Mouse (Mus musculus) E14TG2a.4 (cell line): ENCODE measurements around the gene Ropn1.
A peak's percentile ranks its signal among the peaks of the same experiment; 100 is the strongest.
"Not testable (repeated sequence)": the region's sequence is repeated elsewhere in the genome, so short reads cannot be mapped to it uniquely, and the experiment has no call there.

Source experiments
- H3K27me3 ChIP-seq: 2 replicates; pipeline ENCODE4 v1.6.1; 2014; ENCODE audit warnings: low read length, control low read depth; ENCODE audit not compliant: insufficient read depth
- H3K36me3 ChIP-seq: 2 replicates; pipeline ENCODE4 v1.6.1; 2014; ENCODE audit warnings: low read length, control low read depth; ENCODE audit not compliant: insufficient read depth
- H3K4me1 ChIP-seq: replicated peaks from 2 replicates; pipeline ENCODE4 v1.6.1; 2014; ENCODE audit warnings: low read depth, low read length, control low read depth
- H3K4me3 ChIP-seq: replicated peaks from 2 replicates; pipeline ENCODE4 v1.5.1; 2014; ENCODE audit warnings: mild to moderate bottlenecking, low read length
- H3K9me3 ChIP-seq: 2 replicates; pipeline ENCODE4 v1.6.1; 2014; ENCODE audit warnings: low read length, control low read depth
- CTCF ChIP-seq: conservative IDR thresholded peaks from 2 replicates; pipeline ENCODE4 v1.5.1; 2014; ENCODE audit warnings: low read length
- NANOG ChIP-seq: IDR thresholded peaks from 2 replicates; pipeline ENCODE4 v1.6.1; 2014; ENCODE audit warnings: borderline replicate concordance, low read length, mixed read lengths
- POU5F1 ChIP-seq: IDR thresholded peaks from 2 replicates; pipeline ENCODE4 v1.6.1; 2014; ENCODE audit warnings: low read length, borderline replicate concordance

Ropn1 gene

DNA sequence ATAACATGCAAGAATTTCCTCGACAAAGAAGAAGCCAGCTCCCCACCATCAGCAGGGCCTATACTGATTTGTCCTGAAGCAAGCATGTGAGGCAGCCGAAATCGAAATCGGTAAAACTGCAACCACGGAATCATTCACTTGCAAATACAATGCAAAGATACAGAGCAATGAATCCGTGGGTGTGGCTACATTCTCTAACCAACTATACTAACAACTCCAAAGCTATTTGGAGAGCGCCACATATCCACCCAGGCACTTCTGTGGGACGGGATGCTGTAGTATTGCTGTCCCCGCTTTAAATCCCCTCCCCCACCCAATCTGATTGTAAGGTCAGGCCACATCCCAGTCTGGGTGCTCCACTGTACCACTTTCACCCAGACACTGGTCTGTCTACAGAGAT is 18.6 kb downstream of the Ropn1 start:
- 0 out of 2 replicates have a peak overlapping the region, but pooled peaks have one; percentile 8 for H3K4me3 ChIP-seq
- H3K9me3 ChIP-seq: no peaks in the 10 kb centered on the region
- H3K36me3 ChIP-seq: no peaks in the 10 kb centered on the region
- TF ChIP-seq POU5F1 (no peak), CTCF (no peak), NANOG (peak; percentile 25; the same call in 1 of the 2 replicates)
- H3K4me1 ChIP-seq: peaks cover 39% of the 10 kb centered on the region
- H3K27me3 ChIP-seq: peaks cover 56% of the 10 kb centered on the region

DNA sequence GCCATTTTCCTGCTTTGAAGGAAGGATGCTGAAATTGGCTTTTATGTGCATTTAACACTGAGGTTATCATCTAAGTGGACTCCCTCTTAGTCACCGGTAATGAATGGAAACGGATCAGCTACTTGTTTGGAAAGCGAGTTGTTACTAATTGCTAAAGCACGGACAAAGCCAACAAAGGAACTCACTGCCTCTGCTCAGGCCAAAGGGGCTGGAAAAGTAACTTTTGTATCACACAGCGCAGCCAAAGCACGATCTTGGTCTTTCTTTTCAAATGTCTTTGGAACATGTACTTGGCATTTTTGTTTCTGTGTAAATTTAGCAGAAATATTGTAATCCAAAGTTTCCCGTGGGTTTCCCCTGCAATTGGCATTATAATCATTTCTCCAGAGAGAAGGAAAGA is 22.2 kb downstream of the Ropn1 start:
- TF ChIP-seq CTCF (no peak), NANOG (no peak), POU5F1 (no peak)
- Histone ChIP-seq H3K27me3 (peaks cover 41% of the 10 kb centered on the region), H3K9me3 (no peaks in the 10 kb centered on the region), H3K36me3 (no peaks in the 10 kb centered on the region), H3K4me3 (no peak overlapping the region), H3K4me1 (peaks cover 30% of the 10 kb centered on the region)

DNA sequence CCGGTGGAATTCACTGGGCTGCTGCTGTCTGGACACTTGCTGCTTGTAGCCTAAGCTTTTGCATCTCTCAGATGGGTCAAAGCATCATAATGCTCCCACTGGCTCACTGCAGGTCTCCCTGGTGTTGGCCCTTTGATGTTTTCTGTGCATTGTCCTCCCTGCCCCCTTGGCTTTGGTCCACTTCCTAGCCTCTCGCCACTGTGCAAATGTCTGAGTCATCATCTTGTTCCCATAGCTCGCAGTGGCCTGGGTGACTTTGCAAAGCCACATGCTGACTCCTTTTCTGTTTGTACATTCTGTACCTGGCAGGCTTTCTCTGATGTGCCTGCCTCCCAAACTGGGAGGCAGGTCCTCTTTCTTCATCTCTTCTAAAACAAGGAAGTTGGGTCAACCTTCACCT is 23.1 kb downstream of the Ropn1 start:
- Histone ChIP-seq H3K36me3 (no peaks in the 10 kb centered on the region), H3K4me1 (peaks cover 23% of the 10 kb centered on the region), H3K4me3 (no peak overlapping the region), H3K9me3 (no peaks in the 10 kb centered on the region), H3K27me3 (peaks cover 36% of the 10 kb centered on the region)
- TF ChIP-seq NANOG (no peak), POU5F1 (no peak), CTCF (no peak)

DNA sequence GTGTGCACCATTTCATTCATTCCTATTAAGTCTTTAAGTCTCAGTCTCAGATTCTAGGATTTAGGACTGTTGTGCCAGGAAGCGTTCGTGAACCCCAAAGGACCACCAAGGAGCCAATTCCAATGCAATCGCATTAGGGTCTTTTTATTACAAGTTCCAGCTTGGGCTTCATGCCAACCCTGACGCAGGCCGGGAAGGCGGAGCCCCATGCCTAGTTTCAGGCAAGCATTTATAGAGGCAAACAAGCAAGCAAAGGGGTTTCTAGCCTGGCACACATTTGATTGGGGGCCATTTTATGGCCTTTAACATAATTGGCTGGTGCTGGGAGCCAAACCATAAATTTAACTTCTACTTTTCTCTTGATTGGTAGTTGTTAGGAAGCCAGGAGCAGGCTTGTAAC is 24.6 kb downstream of the Ropn1 start:
- Histone ChIP-seq H3K36me3 (no peaks in the 10 kb centered on the region), H3K27me3 (peaks cover 21% of the 10 kb centered on the region), H3K9me3 (no peaks in the 10 kb centered on the region), H3K4me3 (no peak overlapping the region), H3K4me1 (peaks cover 7% of the 10 kb centered on the region)
- no peak for TF ChIP-seq POU5F1
- TF ChIP-seq NANOG: no peak
- no peak for TF ChIP-seq CTCF

DNA sequence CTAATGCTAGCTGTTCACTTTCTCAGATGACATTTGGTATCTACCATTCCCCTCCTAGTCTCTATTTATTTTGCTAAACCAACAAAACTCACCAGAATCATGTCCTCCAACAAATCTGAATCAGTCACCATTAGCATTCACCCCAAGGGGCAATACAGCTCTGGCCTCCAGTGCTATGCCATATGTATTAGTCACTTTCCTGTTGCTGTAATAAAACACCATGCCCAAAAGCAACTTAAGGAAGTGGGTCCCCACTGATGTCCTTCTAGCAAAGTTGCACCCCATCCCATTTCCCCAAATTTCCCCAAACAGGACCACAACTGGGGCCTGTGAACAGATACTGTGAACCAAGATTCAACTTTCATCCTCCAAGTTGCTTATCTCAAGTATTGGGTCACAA is 32.1 kb downstream of the Ropn1 start:
- H3K9me3 ChIP-seq: no peaks in the 10 kb centered on the region
- no peaks in the 10 kb centered on the region; the same call in 1 of the 2 replicates for H3K4me1 ChIP-seq
- H3K4me3 ChIP-seq: no peak overlapping the region
- TF ChIP-seq POU5F1: no peak
- TF ChIP-seq NANOG: no peak
- no peak for TF ChIP-seq CTCF
- H3K36me3 ChIP-seq: no peaks in the 10 kb centered on the region
- peaks cover 20% of the 10 kb centered on the region for H3K27me3 ChIP-seq

DNA sequence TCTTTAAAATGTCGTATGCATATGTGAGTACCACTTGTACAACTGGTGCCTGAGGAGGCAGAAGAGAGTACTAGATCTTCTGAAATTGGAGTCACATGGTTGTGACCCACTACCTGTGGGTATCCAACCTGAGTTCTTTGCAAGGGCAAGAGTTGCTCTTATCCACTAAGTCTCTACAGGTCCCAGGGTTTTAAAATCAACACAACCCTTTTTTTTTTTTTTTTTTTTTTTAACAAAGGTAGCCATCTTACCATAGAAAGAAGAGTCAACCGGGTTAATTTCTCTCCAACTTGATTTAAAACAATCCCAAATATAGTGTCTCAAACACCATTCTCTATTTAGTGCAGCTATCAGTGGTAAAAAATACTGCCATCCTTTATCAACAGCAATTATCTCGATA is 40.2 kb downstream of the Ropn1 start:
- TF ChIP-seq CTCF: no peak
- no peak for TF ChIP-seq NANOG
- TF ChIP-seq POU5F1: no peak
- Histone ChIP-seq H3K27me3 (peaks cover 11% of the 10 kb centered on the region), H3K36me3 (peaks cover 11% of the 10 kb centered on the region), H3K9me3 (no peaks in the 10 kb centered on the region), H3K4me3 (no peak overlapping the region), H3K4me1 (peaks cover 35% of the 10 kb centered on the region)

DNA sequence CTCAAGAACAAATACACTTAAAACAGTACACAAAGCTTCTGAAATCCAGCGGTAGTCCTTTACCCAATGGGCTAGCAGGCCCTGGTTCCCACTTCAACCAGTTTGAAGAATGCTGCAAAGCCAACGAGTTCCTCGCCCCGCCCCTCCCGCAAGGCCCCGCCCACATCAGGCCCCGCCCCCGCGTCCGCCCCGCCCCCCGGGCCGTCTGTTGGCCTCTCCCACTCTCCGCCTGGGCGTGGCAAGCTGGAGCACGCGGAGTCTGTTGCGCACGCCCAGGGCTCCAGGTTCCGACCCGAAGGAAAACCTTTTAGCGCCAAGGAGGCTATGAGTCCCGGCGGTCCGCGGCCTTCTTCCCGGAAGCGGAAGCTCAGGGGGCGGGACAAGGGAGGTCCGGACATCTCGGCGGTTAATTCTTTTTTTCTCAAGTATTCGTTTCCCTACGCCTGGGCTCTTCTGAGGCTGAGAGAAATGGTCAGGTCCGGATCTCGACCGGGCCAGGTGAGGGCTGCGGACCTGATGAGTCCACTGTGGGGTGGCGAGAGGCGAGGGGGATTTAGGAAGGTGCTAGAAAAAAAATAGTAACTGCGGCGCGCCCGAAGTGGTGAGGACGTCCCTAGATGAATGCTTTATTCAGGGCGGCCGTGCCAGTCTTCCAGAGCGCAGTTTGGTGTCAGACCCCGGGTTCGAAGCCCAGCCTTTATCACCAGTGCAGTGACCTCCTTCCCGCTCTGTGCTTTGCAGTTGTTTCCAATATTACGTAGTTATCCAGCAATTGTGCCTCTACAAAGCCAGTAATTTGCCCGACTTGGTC is 40.8 kb downstream of the Ropn1 start, which contains the start of gene Ccdc14:
Gene Ccdc14 (plus strand): TSS at position 283 of the 811 bp plus-strand sequence.
- H3K9me3 ChIP-seq: no peaks in the 10 kb centered on the region
- peak within 1 kb of the TSS; percentile 89 for H3K4me3 ChIP-seq
- no peak for TF ChIP-seq POU5F1
- no peak for TF ChIP-seq NANOG
- no peak for TF ChIP-seq CTCF

DNA sequence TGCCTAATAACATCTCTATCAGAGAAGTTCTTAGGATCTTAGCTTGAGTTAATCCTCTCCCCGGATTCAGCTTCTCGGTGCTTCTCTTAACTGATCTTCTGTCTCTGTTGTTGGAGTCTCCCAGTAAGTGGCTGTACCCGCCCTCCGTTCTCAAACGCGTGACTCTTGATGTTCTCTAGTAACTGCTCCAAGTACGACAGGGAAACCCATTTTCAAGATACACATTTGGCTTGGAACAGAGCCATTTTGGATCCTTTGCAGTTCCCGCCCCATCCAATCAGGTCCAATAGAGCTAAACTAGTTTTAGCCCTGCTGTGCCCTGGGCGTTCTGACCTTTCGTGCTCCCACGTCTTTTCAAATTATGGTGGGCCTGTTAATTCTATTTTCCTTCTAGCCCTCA is 41.4 kb downstream of the Ropn1 start:
- no peaks in the 10 kb centered on the region for H3K9me3 ChIP-seq
- TF ChIP-seq CTCF (no peak), POU5F1 (no peak), NANOG (no peak)
- H3K4me1 ChIP-seq: peaks cover 37% of the 10 kb centered on the region
- H3K27me3 ChIP-seq: peaks cover 4% of the 10 kb centered on the region; the same call in 1 of the 2 replicates
- H3K36me3 ChIP-seq: peaks cover 24% of the 10 kb centered on the region
- H3K4me3 ChIP-seq: peak overlapping the region; percentile 89

More for the DNA sequence above, 40.8 kb downstream of the Ropn1 start, which contains the start of gene Ccdc14:
- peaks cover 17% of the 10 kb centered on the region for H3K36me3 ChIP-seq
- H3K4me1 ChIP-seq: peaks cover 37% of the 10 kb centered on the region
- peaks cover 7% of the 10 kb centered on the region for H3K27me3 ChIP-seq

DNA sequence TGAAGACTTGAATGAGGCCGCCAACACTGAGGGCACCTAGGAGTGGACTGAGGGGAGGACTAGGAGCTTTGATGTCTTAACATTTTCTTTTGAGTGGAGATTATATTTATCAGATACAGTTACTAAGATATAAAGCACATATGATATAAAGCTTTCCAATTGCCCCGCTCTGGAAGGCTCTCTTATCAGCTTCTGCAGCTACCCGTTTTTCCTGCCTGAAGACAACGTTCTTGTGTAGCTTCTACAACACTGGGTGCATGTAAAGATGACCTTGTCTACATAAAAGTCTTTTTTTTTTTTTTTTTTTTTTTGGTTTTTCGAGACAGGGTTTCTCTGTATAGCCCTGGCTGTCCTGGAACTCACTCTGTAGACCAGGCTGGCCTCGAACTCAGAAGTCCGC is 44.8 kb downstream of the Ropn1 start:
- Histone ChIP-seq H3K4me1 (peaks cover 37% of the 10 kb centered on the region), H3K36me3 (peaks cover 55% of the 10 kb centered on the region), H3K27me3 (no peaks in the 10 kb centered on the region), H3K4me3 (no peak overlapping the region), H3K9me3 (no peaks in the 10 kb centered on the region)
- no peak for TF ChIP-seq CTCF
- no peak for TF ChIP-seq NANOG
- no peak for TF ChIP-seq POU5F1

DNA sequence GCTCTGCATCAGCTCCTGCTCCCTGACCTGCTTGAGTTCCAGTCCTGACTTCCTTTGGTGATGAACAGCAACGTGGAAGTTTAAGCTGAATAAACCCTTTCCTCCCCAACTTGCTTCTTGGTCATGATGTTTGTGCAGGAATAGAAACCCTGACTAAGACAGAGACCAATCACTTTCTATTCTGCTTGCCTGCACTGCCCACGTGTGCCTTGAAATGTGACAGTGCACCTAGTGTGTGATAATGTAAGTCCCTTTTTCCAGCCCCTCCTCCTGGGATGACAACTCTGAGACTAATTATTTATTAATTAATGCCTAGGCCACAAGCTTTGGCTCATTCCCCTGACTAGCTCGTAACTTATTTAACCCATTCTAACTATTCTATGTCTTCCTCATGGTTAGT is 49.0 kb downstream of the Ropn1 start:
- not testable (repeated sequence) for H3K4me1 ChIP-seq, H3K27me3 ChIP-seq, H3K9me3 ChIP-seq, H3K4me3 ChIP-seq
- peaks cover 85% of the 10 kb centered on the region for H3K36me3 ChIP-seq
